Mouse (Mus musculus): Measurements from ENCODE around the gene Smarcc2. TPM values are rescaled to one million over a fixed set of nuclear protein-coding genes. Genes with fewer than 3 reads are reported as not detected.
"Not testable (repeated sequence)": the region's sequence is repeated elsewhere in the genome, so short reads cannot be mapped to it uniquely, and the experiment has no call there.

Gene Smarcc2
- polyA plus RNA-seq, 1 experiment from 2014 or later, result 28.9 TPM

GRCm38 (mm10) chr10:128489785-128490184, 30.7 kb downstream of the Smarcc2 start:
- TF ChIP-seq EP300 (IDR thresholded peaks at IDR 0.05) (no peak), CTCF (IDR thresholded peaks at IDR 0.05) (no peak)
- Histone ChIP-seq H3K36me3 (ENCODE audit: insufficient read depth, low read length) (peaks cover 33% of the 10 kb centered on the region), H3K27ac (ENCODE audit: low read length) (0 out of 2 replicates have a peak overlapping the region, but pooled peaks have one; percentile 3), H3K4me2 (replicated peaks; ENCODE audit: low read depth, low read length) (no peak overlapping the region), H3K4me1 (ENCODE audit: insufficient read depth, low read depth, low read length) (no peaks in the 10 kb centered on the region; the same call in 1 of the 2 replicates), H3K4me3 (ENCODE audit: low read depth, low read length) (no peak overlapping the region), H3K9me3 (ENCODE audit: low read length) (no peaks in the 10 kb centered on the region), H3K27me3 (replicated peaks; ENCODE audit: insufficient read depth, low read length) (no peaks in the 10 kb centered on the region), H3K9ac (replicated peaks; ENCODE audit: low read depth) (no peak overlapping the region)
- DNase-seq (ENCODE audit: low spot score) (no peak), ATAC-seq (no peak)
- 56% methylated on average over 4 of the region's 4 CpGs for WGBS

GRCm38 (mm10) chr10:128490232-128490631, 31.2 kb downstream of the Smarcc2 start:
- H3K4me1 ChIP-seq (ENCODE audit: insufficient read depth, low read depth, low read length), result no peaks in the 10 kb centered on the region; the same call in 1 of the 2 replicates
- 22% methylated on average over 5 of the region's 5 CpGs for WGBS
- H3K4me2 ChIP-seq (replicated peaks; ENCODE audit: low read depth, low read length), result no peak overlapping the region
- peaks cover 33% of the 10 kb centered on the region for H3K36me3 ChIP-seq (ENCODE audit: insufficient read depth, low read length)
- H3K4me3 ChIP-seq (ENCODE audit: low read depth, low read length), result no peak overlapping the region
- no peak for TF ChIP-seq EP300 (IDR thresholded peaks at IDR 0.05)
- TF ChIP-seq CTCF (IDR thresholded peaks at IDR 0.05), result no peak
- DNase-seq (ENCODE audit: low spot score) (no peak), ATAC-seq (no peak)
- H3K27me3 ChIP-seq (replicated peaks; ENCODE audit: insufficient read depth, low read length), result no peaks in the 10 kb centered on the region
- H3K27ac ChIP-seq (ENCODE audit: low read length), result 0 out of 2 replicates have a peak overlapping the region, but pooled peaks have one; percentile 3
- no peaks in the 10 kb centered on the region for H3K9me3 ChIP-seq (ENCODE audit: low read length)
- H3K9ac ChIP-seq (replicated peaks; ENCODE audit: low read depth), result no peak overlapping the region

GRCm38 (mm10) chr10:128490912-128491311, 31.9 kb downstream of the Smarcc2 start:
- peaks cover 28% of the 10 kb centered on the region for H3K36me3 ChIP-seq (ENCODE audit: insufficient read depth, low read length)
- no peak overlapping the region; the same call in 1 of the 2 replicates for H3K9ac ChIP-seq (replicated peaks; ENCODE audit: low read depth)
- 57% methylated on average over 5 of the region's 5 CpGs for WGBS
- no peaks in the 10 kb centered on the region for H3K9me3 ChIP-seq (ENCODE audit: low read length)
- H3K27ac ChIP-seq (ENCODE audit: low read length), result peak overlapping the region; percentile 95
- no peak for DNase-seq (ENCODE audit: low spot score)
- peak overlapping the region; percentile 78; the same call in 1 of the 2 replicates for H3K4me2 ChIP-seq (replicated peaks; ENCODE audit: low read depth, low read length)
- TF ChIP-seq EP300 (IDR thresholded peaks at IDR 0.05), result 0 out of 2 replicates have a peak, but pooled peaks have one; percentile 2
- no peak for TF ChIP-seq CTCF (IDR thresholded peaks at IDR 0.05)
- H3K27me3 ChIP-seq (replicated peaks; ENCODE audit: insufficient read depth, low read length), result no peaks in the 10 kb centered on the region
- H3K4me1 ChIP-seq (ENCODE audit: insufficient read depth, low read depth, low read length), result no peaks in the 10 kb centered on the region; the same call in 1 of the 2 replicates
- no peak overlapping the region for H3K4me3 ChIP-seq (ENCODE audit: low read depth, low read length)
- ATAC-seq, result no peak

GRCm38 (mm10) chr10:128491495-128491894, 32.4 kb downstream of the Smarcc2 start:
- TF ChIP-seq CTCF (IDR thresholded peaks at IDR 0.05) (no peak), EP300 (IDR thresholded peaks at IDR 0.05) (no peak; the same call in 1 of the 2 replicates)
- Histone ChIP-seq H3K36me3 (ENCODE audit: insufficient read depth, low read length) (peaks cover 28% of the 10 kb centered on the region), H3K9me3 (ENCODE audit: low read length) (no peaks in the 10 kb centered on the region), H3K27ac (ENCODE audit: low read length) (peak overlapping the region; percentile 95), H3K4me3 (ENCODE audit: low read depth, low read length) (peak overlapping the region; percentile 78; the same call in 1 of the 2 replicates), H3K4me1 (ENCODE audit: insufficient read depth, low read depth, low read length) (no peaks in the 10 kb centered on the region; the same call in 1 of the 2 replicates), H3K27me3 (replicated peaks; ENCODE audit: insufficient read depth, low read length) (no peaks in the 10 kb centered on the region), H3K4me2 (replicated peaks; ENCODE audit: low read depth, low read length) (peak overlapping the region; percentile 78), H3K9ac (replicated peaks; ENCODE audit: low read depth) (0 out of 2 replicates have a peak overlapping the region, but pooled peaks have one; percentile 27)
- DNase-seq (ENCODE audit: low spot score), result peak; percentile 76
- 31% methylated on average over 6 of the region's 6 CpGs for WGBS
- no peak for ATAC-seq

GRCm38 (mm10) chr10:128492051-128492450, 33.0 kb downstream of the Smarcc2 start:
- not testable (repeated sequence) for H3K9me3 ChIP-seq (ENCODE audit: low read length); H3K4me1 ChIP-seq (ENCODE audit: insufficient read depth, low read depth, low read length); ATAC-seq; DNase-seq (ENCODE audit: low spot score); H3K27me3 ChIP-seq (replicated peaks; ENCODE audit: insufficient read depth, low read length)
- WGBS, result 21% methylated on average over 8 of the region's 8 CpGs
- Histone ChIP-seq H3K9ac (replicated peaks; ENCODE audit: low read depth) (0 out of 2 replicates have a peak overlapping the region, but pooled peaks have one; percentile 27), H3K4me2 (replicated peaks; ENCODE audit: low read depth, low read length) (peak overlapping the region; percentile 78), H3K36me3 (ENCODE audit: insufficient read depth, low read length) (peaks cover 26% of the 10 kb centered on the region), H3K27ac (ENCODE audit: low read length) (peak overlapping the region; percentile 95), H3K4me3 (ENCODE audit: low read depth, low read length) (peak overlapping the region; percentile 78)

- H3K27ac ChIP-seq (ENCODE audit: low read length), result peak overlapping the region; percentile 95
- TF ChIP-seq CTCF (IDR thresholded peaks at IDR 0.05) (peak; percentile 27), EP300 (IDR thresholded peaks at IDR 0.05) (no peak)
- H3K4me3 ChIP-seq (ENCODE audit: low read depth, low read length), result peak overlapping the region; percentile 78
- peaks cover 19% of the 10 kb centered on the region for H3K36me3 ChIP-seq (ENCODE audit: insufficient read depth, low read length)
- ATAC-seq, result peak; percentile 70
- H3K9ac ChIP-seq (replicated peaks; ENCODE audit: low read depth), result peak overlapping the region; percentile 93
- WGBS, result 9% methylated on average over 12 of the region's 12 CpGs
- DNase-seq (ENCODE audit: low spot score), result peak; percentile 94
- peak overlapping the region; percentile 78 for H3K4me2 ChIP-seq (replicated peaks; ENCODE audit: low read depth, low read length)
- no peaks in the 10 kb centered on the region for H3K27me3 ChIP-seq (replicated peaks; ENCODE audit: insufficient read depth, low read length)
- H3K4me1 ChIP-seq (ENCODE audit: insufficient read depth, low read depth, low read length), result no peaks in the 10 kb centered on the region; the same call in 1 of the 2 replicates
- no peaks in the 10 kb centered on the region for H3K9me3 ChIP-seq (ENCODE audit: low read length)
Measured at GRCm38 (mm10) chr10:128492633-128493311, 33.7 kb downstream of the Smarcc2 start.
